Mouse (Mus musculus) cerebellum, adult 11-12 months (tissue): Measurements from ENCODE around the gene Gm6096.
"Not testable (repeated sequence)": the region's sequence is repeated elsewhere in the genome, so short reads cannot be mapped to it uniquely, and the experiment has no call there.

Experiments used
- DNase-seq: peaks from one replicate; pipeline ENCODE4 v3.0.0; 2022

Gene Gm6096

DNA sequence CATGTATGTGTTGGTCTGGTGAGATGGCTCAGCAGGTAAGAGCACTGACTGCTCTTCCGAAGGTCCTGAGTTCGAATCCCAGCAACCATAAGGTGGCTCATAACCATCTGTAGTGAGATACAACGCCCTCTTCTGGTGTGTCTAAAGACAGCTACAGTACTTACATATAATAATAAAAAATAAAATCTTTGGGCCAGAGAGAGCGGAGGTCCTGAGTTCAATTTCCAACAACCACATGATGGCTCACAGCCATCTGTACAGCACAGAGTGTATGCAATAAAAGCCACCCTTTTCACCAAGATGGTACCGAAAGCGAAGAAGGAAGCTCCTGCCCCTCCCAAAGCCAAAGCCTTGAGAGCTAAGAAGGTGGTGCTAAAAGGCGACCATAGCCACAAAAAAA lies at the start of gene Gm6096:
Gene Gm6096, plus strand, starts transcription at position 301 of the 400 bp plus-strand sequence.
- DNase-seq = no peak

DNA sequence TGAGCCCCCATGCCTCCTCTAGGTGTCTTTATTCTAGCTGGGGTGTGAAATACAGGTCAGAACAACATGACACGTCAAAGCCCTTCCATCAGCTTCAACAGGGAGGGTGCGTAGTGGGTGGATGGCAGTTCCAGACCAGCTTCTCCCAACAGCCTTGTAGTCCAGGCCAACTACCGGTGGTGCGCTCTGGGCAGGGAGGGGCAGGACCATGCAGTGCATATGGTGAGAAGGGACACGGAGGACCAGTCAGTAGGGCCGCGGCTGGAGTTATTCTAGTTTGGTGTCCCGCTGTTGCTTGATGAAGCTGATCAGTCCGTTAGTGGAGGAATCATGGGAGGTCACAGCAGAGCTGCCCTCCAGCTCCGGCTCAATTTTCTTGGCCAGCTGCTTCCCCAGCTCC lies 48.7 kb upstream of the Gm6096 start:
- not testable (repeated sequence) for DNase-seq

- no peak for DNase-seq
Observed at GRCm38 (mm10) chr7:34206331-34206730, 44.5 kb upstream of the Gm6096 start.

DNA sequence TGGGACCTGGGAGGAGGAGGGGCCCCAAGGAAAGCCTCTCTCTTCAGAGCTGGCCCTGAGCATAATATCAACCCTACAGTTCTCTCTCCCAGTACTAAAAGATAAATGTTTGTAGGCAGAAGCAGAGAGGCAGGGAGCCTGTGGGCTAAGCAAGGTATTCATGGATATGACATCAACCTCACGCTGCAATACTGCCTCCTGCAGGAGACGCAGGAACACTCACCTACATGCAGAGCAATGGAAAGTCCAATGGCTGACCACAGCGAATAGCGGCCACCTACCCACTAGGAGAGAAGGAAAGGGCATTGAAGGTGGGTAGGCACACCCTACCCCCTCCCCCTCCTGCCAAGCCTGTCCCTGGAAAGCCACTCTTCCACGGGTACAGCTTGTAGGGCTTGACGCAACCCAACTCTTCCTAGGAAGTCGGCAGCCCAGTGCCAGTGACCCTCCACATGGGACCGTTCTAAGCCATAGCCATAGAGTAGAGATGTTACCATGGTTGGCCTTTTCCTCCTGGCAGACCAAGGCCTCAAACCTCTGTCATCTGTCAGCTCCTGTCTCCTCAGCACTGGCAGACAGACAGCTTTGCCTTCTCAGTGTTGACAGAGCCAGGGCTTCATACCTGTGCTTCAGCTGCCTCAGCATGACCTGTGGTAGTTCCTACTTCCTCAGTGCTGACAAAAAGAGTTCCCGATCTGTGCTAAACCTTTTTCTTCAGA lies 42.7 kb upstream of the Gm6096 start:
- DNase-seq = no peak

- DNase-seq = no peak
Observed at GRCm38 (mm10) chr7:34213281-34213680, 37.6 kb upstream of the Gm6096 start.

DNA sequence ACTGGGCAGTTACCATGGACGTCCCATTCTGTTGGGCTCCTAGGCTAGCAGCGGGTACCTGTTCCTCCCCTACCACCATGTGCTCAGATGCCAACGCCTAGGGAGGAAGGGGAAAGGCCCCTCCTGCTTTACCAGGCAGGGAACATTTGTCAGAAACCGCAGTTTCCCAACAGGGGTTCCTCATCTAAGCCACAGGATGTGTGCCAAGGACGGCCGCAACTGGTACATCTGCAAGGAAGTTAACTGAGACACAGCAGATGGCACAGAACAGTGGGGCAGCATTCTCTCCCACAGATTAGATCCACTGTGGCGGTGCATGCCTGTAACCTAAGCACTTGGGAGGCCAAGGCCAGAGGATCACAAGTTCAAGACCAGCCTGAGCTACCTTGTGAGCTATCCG lies 36.2 kb upstream of the Gm6096 start:
- DNase-seq = no peak

DNA sequence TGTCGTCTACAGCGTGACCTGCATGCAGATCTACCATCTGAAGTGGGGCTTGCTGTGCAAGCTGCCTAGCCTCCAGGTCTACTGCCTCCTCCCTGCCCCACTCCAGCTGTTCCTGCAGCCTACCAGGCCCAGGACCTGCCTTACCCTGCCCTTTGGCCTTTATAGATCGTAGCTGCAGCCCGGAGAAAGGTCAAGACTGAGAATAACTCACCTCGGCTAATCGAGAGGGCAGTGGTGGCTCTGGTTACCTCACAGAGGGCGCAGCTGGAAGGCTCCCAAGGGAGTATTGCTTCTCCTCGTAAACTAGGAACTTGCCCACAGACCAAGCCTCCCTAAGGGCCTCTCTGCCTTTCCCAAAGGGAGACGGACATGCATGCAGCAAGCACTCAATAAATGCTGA lies 35.4 kb upstream of the Gm6096 start:
- no peak for DNase-seq

DNA sequence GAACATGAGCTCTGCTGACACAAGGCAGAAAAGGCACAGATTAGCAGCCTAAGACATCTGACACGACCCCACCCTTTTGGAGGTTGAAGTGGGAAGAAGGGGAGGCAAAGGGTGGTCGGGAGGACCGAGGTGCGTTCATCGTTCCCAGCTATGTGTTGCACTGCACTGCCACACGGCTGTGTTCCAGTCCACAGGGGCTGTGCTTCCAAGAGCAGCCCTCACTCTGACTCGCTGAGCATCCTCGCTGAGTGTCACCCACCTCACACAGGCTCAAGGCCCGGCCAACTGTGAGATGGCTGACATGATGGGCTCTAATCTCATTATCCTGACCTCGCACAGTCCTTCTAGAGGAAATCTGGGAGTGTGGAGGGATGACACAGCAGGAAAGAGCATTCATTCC lies 34.4 kb upstream of the Gm6096 start:
- no peak for DNase-seq

DNA sequence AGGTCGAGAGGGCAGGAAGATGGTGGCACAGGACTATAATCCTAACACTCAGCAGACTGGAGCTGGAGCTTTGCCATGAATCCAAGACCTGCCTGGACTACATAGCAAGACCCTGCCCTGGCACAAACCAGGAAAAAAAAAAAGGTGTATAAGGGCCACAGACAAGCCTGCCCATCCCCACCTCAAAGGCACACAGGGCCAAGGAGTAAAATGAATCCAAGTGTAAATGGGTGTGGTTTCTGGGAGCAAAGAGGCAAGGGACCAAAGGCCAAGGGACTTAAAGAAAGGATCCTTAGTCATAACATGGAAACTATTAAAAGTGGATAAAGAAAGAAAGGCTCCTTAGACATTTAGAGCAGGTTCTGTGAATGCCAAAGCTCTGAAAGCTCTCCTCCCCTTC lies 32.3 kb upstream of the Gm6096 start:
- no peak for DNase-seq

DNA sequence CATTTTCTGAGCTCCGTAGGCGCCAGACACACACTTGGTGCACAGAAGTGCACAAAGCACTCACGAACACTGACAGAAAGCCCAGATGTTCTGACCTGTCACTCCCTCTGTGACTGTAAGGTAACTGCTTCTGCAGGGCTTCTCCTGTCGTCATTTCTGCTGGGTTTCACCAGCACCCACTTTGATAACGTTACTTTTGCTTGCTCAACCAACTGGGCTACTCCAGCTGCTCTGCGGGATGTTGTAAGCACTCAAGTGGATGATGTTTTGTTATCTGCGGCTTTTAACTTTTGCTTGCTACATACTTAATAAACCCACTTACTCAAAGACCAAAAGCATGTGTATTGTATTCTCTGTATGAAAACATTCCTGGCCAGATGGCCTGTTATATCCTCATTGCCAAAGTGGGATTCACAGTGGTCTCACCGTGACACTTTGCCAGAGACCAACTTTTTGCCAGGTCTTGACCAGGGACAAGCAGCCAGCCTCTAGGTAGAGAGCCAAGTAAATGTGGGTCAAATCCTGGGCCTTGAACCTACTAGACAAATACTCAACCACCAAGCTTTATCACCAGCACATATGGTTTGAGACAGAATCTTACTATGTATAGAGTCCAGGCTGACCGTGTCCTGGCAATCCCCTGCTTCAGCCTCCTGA lies 29.1 kb upstream of the Gm6096 start:
- no peak for DNase-seq

DNA sequence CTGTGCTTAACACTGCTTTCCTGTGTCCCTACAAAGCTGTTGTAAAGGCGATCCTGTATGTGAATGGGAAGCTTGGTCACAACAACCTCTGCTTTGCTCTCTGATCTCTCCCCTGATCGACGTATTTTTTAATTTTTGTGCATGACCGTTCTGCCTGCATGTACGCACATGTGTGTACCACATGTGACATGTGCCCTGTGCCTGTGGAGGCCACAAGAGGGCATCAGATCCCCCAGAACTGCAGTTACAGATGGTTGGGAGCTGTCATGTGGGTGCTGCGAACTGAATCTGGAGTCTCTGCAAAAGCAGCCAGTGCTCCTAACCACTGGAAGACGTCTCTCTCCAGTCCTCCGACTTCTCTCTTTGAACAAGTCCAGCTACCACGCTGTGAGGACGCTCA lies 28.5 kb upstream of the Gm6096 start:
- DNase-seq = no peak

- no peak for DNase-seq
Observed at GRCm38 (mm10) chr7:34224308-34224707, 26.5 kb upstream of the Gm6096 start.

- DNase-seq = peak; percentile 44
Observed at GRCm38 (mm10) chr7:34226086-34226485, 24.8 kb upstream of the Gm6096 start.

DNA sequence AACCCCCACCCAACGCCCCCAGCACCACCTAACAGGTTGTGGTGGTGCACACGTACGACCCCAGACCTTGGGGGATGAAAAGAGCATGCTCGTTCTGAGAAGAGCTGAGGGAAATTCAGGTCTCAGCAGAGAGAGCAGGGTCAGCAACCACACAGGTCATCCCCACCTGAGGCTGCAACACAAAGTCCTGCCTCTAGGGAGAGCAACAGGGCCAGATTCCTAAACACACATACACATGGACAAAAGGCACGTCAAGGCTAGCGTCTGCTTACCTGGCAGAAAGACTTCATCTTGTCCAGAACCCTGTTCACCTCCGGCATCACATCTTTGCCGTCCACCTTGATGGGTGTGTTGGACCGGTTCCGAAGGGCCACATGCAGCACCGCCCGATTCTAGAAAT lies 24.0 kb upstream of the Gm6096 start:
- peak; percentile 36 for DNase-seq

- peak; percentile 68 for DNase-seq
Observed at GRCm38 (mm10) chr7:34228641-34229040, 22.2 kb upstream of the Gm6096 start.

- DNase-seq = no peak
Observed at GRCm38 (mm10) chr7:34229153-34229552, 21.7 kb upstream of the Gm6096 start.

GRCm38 (mm10) chr7:34229691-34230111 lies 21.1 kb upstream of the Gm6096 start:
- DNase-seq = no peak

GRCm38 (mm10) chr7:34230116-34230515 lies 20.7 kb upstream of the Gm6096 start, which contains the start of gene Gpi1:
Gene Gpi1, minus strand, starts transcription at chr7:34230336.
- peak; percentile 83 for DNase-seq

- DNase-seq = peak; percentile 45
Observed at GRCm38 (mm10) chr7:34232785-34233725, 17.8 kb upstream of the Gm6096 start.

DNA sequence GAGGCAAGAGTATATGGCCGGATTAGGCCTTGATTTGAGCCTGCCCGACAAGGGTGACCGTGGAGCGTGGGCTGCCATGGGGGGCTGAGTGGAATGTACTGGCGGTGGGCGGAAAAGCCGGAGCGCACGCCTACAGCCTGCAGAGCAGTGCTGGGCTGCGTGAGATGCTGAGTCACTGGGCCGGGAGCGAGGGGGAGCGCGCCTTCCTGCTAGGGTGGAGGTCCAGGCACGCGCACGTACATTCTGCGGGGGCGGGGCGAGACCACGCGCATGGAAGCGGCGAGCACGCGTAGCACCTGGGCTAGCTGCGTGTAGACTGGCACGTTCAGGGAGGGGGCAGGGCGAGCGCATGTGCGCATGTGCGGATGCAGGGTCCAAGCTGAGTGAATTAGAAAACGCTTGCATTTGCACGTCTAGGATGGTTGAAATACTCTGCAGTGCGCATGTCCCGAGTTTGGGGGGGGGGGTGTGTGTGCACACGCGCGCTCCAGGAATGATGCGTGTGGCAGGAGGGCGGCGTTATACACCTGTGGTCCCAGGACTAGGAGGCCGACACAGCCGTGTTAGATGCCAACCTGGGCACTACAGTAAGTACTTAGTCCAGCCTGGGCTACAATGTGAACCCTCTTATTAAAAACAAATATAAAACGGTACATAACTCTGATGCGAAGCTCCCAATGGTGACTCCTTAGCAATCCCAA lies 16.8 kb upstream of the Gm6096 start:
- peak; percentile 100 for DNase-seq

GRCm38 (mm10) chr7:34234610-34235561 lies 16.0 kb upstream of the Gm6096 start:
- peak; percentile 60 for DNase-seq

- peak; percentile 44 for DNase-seq
Observed at GRCm38 (mm10) chr7:34235602-34236001, 15.2 kb upstream of the Gm6096 start.
